20 mouse cellular contexts compared by ENCODE assay signal in the genomic region with DNA sequence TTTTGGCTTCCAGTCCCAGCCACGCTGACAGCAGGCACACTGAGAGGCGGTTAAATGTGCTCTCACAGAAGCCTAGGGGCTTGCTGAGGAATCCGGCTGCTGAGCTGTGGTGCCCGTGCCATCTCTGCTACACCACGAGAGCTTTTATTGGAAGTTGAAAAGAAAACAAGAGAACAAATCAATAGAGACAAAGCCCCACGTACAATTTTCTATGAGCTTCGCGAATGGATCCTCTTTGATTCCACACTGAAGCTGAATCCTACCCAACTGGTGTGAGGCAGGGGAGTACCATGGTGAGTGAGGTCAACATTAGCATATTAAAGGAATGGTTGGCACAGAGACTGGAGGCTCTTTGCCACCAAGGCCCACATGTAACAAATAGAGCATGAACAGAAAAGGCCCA. TPM values are rescaled to one million over a fixed set of nuclear protein-coding genes. Genes with fewer than 3 reads are reported as not detected.
DNase-seq lines count a peak whose midpoint lies in the region; ATAC-seq and TF ChIP-seq lines count a peak whose summit lies in the region.
"Had no signal": no experiment of that assay in that cellular context is flagged by ENCODE, and none has a peak within 500 bp of the region (broad histone marks: within the 10 kb centered on the region; RNA-seq: fewer than 3 reads in every experiment).

No protein-coding gene starts in this region.

- no peak overlapping the region for H3K9ac ChIP-seq in forebrain, embryonic 12.5 days
- no peak overlapping the region for H3K9ac ChIP-seq in forebrain, embryonic 11.5 days (ENCODE audit: low read length)
- H3K9ac ChIP-seq in midbrain, embryonic 13.5 days (replicated peaks), result no peak overlapping the region
- H3K9ac ChIP-seq in midbrain, embryonic 15.5 days, result no peak overlapping the region
- no peak overlapping the region for H3K9ac ChIP-seq in hindbrain, postnatal 0 days (replicated peaks; ENCODE audit: low read length)
- H3K9ac ChIP-seq in stomach, postnatal 0 days (ENCODE audit: low read length), result no peak overlapping the region
- H3K9ac ChIP-seq: embryonic facial prominence, embryonic 15.5 days; liver, embryonic 13.5 days; midbrain, embryonic 12.5 days had no signal

- DNase-seq in forebrain, embryonic 11.5 days (ENCODE audit: low spot score), result no peak
- DNase-seq in brain, adult 2 months (ENCODE audit: low read depth, low spot score), result peak; percentile 39
- DNase-seq in hindbrain, postnatal 0 days (ENCODE audit: low spot score), result peak; percentile 51
- DNase-seq in adipocyte (ENCODE audit: low spot score), result no peak
- no peak for DNase-seq in stomach, postnatal 0 days (ENCODE audit: low spot score)
- DNase-seq: kidney, postnatal 10 days; liver, embryonic 13.5 days; lung, postnatal 10 days; thymus, adult 18-20 months had no signal

- no peak for TF ChIP-seq CTCF in hindbrain, postnatal 0 days (IDR thresholded peaks at IDR 0.05; ENCODE audit: low read depth)
- TF ChIP-seq CTCF in stomach, postnatal 0 days (IDR thresholded peaks at IDR 0.05; ENCODE audit: low read depth), result no peak

- no peaks in the 10 kb centered on the region for H3K27me3 ChIP-seq in forebrain, embryonic 12.5 days
- H3K27me3 ChIP-seq in forebrain, embryonic 11.5 days (ENCODE audit: control insufficient read depth, insufficient read depth, low read length), result no peaks in the 10 kb centered on the region
- H3K27me3 ChIP-seq in midbrain, embryonic 13.5 days, result no peaks in the 10 kb centered on the region
- H3K27me3 ChIP-seq in midbrain, embryonic 15.5 days (replicated peaks), result no peaks in the 10 kb centered on the region
- H3K27me3 ChIP-seq in hindbrain, postnatal 0 days (ENCODE audit: insufficient read depth, low read length), result no peaks in the 10 kb centered on the region
- H3K27me3 ChIP-seq in stomach, postnatal 0 days (ENCODE audit: control insufficient read depth, insufficient read depth, low read length), result no peaks in the 10 kb centered on the region
- H3K27me3 ChIP-seq: embryonic facial prominence, embryonic 15.5 days; liver, embryonic 13.5 days; midbrain, embryonic 12.5 days had no signal

- no peaks in the 10 kb centered on the region for H3K9me3 ChIP-seq in forebrain, embryonic 12.5 days
- no peaks in the 10 kb centered on the region for H3K9me3 ChIP-seq in forebrain, embryonic 11.5 days (ENCODE audit: control insufficient read depth, low read length)
- no peaks in the 10 kb centered on the region; the same call in 1 of the 2 replicates for H3K9me3 ChIP-seq in midbrain, embryonic 13.5 days
- no peaks in the 10 kb centered on the region for H3K9me3 ChIP-seq in midbrain, embryonic 15.5 days
- H3K9me3 ChIP-seq in hindbrain, postnatal 0 days (ENCODE audit: low read length), result no peaks in the 10 kb centered on the region
- no peaks in the 10 kb centered on the region for H3K9me3 ChIP-seq in stomach, postnatal 0 days (ENCODE audit: control insufficient read depth, low read length)
- H3K9me3 ChIP-seq: embryonic facial prominence, embryonic 15.5 days; G1E; liver, embryonic 13.5 days had no signal

- peaks cover 27% of the 10 kb centered on the region for H3K4me1 ChIP-seq in forebrain, embryonic 12.5 days
- H3K4me1 ChIP-seq in forebrain, embryonic 11.5 days (replicated peaks; ENCODE audit: control insufficient read depth, insufficient read depth, low read length), result peaks cover 4% of the 10 kb centered on the region; the same call in 1 of the 2 replicates
- H3K4me1 ChIP-seq in midbrain, embryonic 13.5 days (replicated peaks), result peaks cover 22% of the 10 kb centered on the region
- H3K4me1 ChIP-seq in midbrain, embryonic 15.5 days, result peaks cover 12% of the 10 kb centered on the region
- no peaks in the 10 kb centered on the region for H3K4me1 ChIP-seq in hindbrain, postnatal 0 days (ENCODE audit: insufficient read depth, low read length)
- no peaks in the 10 kb centered on the region for H3K4me1 ChIP-seq in stomach, postnatal 0 days (replicated peaks; ENCODE audit: control insufficient read depth, insufficient read depth)
- H3K4me1 ChIP-seq: embryonic facial prominence, embryonic 15.5 days; liver, embryonic 13.5 days had no signal

- no peak overlapping the region for H3K4me2 ChIP-seq in forebrain, embryonic 12.5 days
- H3K4me2 ChIP-seq in forebrain, embryonic 11.5 days (ENCODE audit: low read depth, low read length, severe bottlenecking), result no peak overlapping the region
- H3K4me2 ChIP-seq in midbrain, embryonic 13.5 days (replicated peaks), result no peak overlapping the region
- no peak overlapping the region for H3K4me2 ChIP-seq in midbrain, embryonic 15.5 days
- H3K4me2 ChIP-seq in hindbrain, postnatal 0 days (ENCODE audit: low read depth, low read length), result no peak overlapping the region
- H3K4me2 ChIP-seq in stomach, postnatal 0 days (replicated peaks; ENCODE audit: low read depth), result no peak overlapping the region
- H3K4me2 ChIP-seq: embryonic facial prominence, embryonic 15.5 days; liver, embryonic 13.5 days; midbrain, embryonic 12.5 days had no signal

- no peak for TF ChIP-seq EP300 in stomach, postnatal 0 days (optimal IDR thresholded peaks at IDR 0.05)

- no peak overlapping the region for H3K27ac ChIP-seq in forebrain, embryonic 12.5 days
- no peak overlapping the region for H3K27ac ChIP-seq in forebrain, embryonic 11.5 days (ENCODE audit: low read depth, low read length)
- no peak overlapping the region for H3K27ac ChIP-seq in midbrain, embryonic 13.5 days
- H3K27ac ChIP-seq in midbrain, embryonic 15.5 days, result no peak overlapping the region
- no peak overlapping the region for H3K27ac ChIP-seq in hindbrain, postnatal 0 days
- no peak overlapping the region for H3K27ac ChIP-seq in stomach, postnatal 0 days (replicated peaks)
- H3K27ac ChIP-seq: embryonic facial prominence, embryonic 15.5 days; liver, embryonic 13.5 days; midbrain, embryonic 12.5 days had no signal

- 0 out of 2 replicates have a peak, but pooled peaks have one; percentile 17 for ATAC-seq in forebrain, embryonic 12.5 days (ENCODE audit: low FRiP score)
- no peak for ATAC-seq in forebrain, embryonic 11.5 days (replicated peaks; ENCODE audit: low FRiP score)
- ATAC-seq in midbrain, embryonic 13.5 days, result peak; percentile 34; the same call in 1 of the 2 replicates
- no peak for ATAC-seq in midbrain, embryonic 15.5 days (replicated peaks)
- ATAC-seq in hindbrain, postnatal 0 days, result peak; percentile 75
- ATAC-seq in stomach, postnatal 0 days (ENCODE audit: low FRiP score, low TSS enrichment), result no peak
- ATAC-seq: intestine, embryonic 16.5 days had no signal

- no peaks in the 10 kb centered on the region for H3K36me3 ChIP-seq in forebrain, embryonic 12.5 days (replicated peaks)
- H3K36me3 ChIP-seq in forebrain, embryonic 11.5 days (ENCODE audit: control insufficient read depth, insufficient read depth, low read length), result no peaks in the 10 kb centered on the region
- no peaks in the 10 kb centered on the region for H3K36me3 ChIP-seq in midbrain, embryonic 13.5 days
- no peaks in the 10 kb centered on the region for H3K36me3 ChIP-seq in midbrain, embryonic 15.5 days (replicated peaks)
- H3K36me3 ChIP-seq in hindbrain, postnatal 0 days (ENCODE audit: insufficient read depth, low read length), result no peaks in the 10 kb centered on the region
- H3K36me3 ChIP-seq in stomach, postnatal 0 days (ENCODE audit: control insufficient read depth, insufficient read depth, low read length), result no peaks in the 10 kb centered on the region
- H3K36me3 ChIP-seq: embryonic facial prominence, embryonic 15.5 days; G1E; liver, embryonic 13.5 days; midbrain, embryonic 12.5 days had no signal

- no peak overlapping the region for H3K4me3 ChIP-seq in forebrain, embryonic 12.5 days (replicated peaks)
- H3K4me3 ChIP-seq in forebrain, embryonic 11.5 days (ENCODE audit: low read depth, low read length), result no peak overlapping the region
- no peak overlapping the region for H3K4me3 ChIP-seq in midbrain, embryonic 13.5 days (replicated peaks)
- no peak overlapping the region for H3K4me3 ChIP-seq in midbrain, embryonic 15.5 days
- H3K4me3 ChIP-seq in hindbrain, postnatal 0 days (ENCODE audit: low read length), result no peak overlapping the region
- no peak overlapping the region for H3K4me3 ChIP-seq in stomach, postnatal 0 days (ENCODE audit: low read depth, low read length)
- H3K4me3 ChIP-seq: embryonic facial prominence, embryonic 15.5 days; liver, embryonic 13.5 days; midbrain, embryonic 12.5 days had no signal

- WGBS in forebrain, embryonic 12.5 days, result 40% methylated on average over 8 of the region's 8 CpGs
- 61% methylated on average over 8 of the region's 8 CpGs for WGBS in forebrain, embryonic 11.5 days
- 42% methylated on average over 8 of the region's 8 CpGs for WGBS in midbrain, embryonic 13.5 days
- WGBS in midbrain, embryonic 15.5 days, result 41% methylated on average over 8 of the region's 8 CpGs
- 21% methylated on average over 8 of the region's 8 CpGs for WGBS in hindbrain, postnatal 0 days
- 69% methylated on average over 8 of the region's 8 CpGs for WGBS in stomach, postnatal 0 days

RNA-seq across cellular contexts. Expression of gene Lrrc66, which starts 31.0 kb away (rescaled TPM):
- polyA plus RNA-seq in forebrain, embryonic 12.5 days (2016; fragmentation: Nextera tagmentation; extraction: Ambion mirVana), result not detected in 2 replicates
- not detected in 2 replicates for polyA plus RNA-seq in forebrain, embryonic 11.5 days (2014; fragmentation: Nextera tagmentation; extraction: Ambion mirVana)
- not detected in 2 replicates for polyA plus RNA-seq in midbrain, embryonic 13.5 days (2015; fragmentation: Nextera tagmentation; extraction: Ambion mirVana)
- not detected in 2 replicates for polyA plus RNA-seq in midbrain, embryonic 15.5 days (2015; fragmentation: Nextera tagmentation; extraction: Ambion mirVana)
- not detected in 2 replicates for total RNA-seq in hindbrain, postnatal 0 days (2014; rRNA removed)
- not detected in 2 replicates for polyA plus RNA-seq in hindbrain, postnatal 0 days (2015; fragmentation: Nextera tagmentation; extraction: Ambion mirVana)
- polyA plus RNA-seq in stomach, postnatal 0 days (2015; fragmentation: Nextera tagmentation; extraction: Ambion mirVana), result 3.0 and 3.5 TPM in 2 replicates
- total RNA-seq: left cerebral cortex, postnatal 25 days had no signal
- polyA plus RNA-seq: C2C12; embryonic facial prominence, embryonic 15.5 days; midbrain, embryonic 12.5 days had no signal

RNA-seq across cellular contexts. Expression of gene Sgcb, which starts 46.2 kb away (rescaled TPM):
- polyA plus RNA-seq in forebrain, embryonic 12.5 days (2016; fragmentation: Nextera tagmentation; extraction: Ambion mirVana), result 19.2 and 22.1 TPM in 2 replicates
- 19.9 and 20.5 TPM in 2 replicates for polyA plus RNA-seq in forebrain, embryonic 11.5 days (2014; fragmentation: Nextera tagmentation; extraction: Ambion mirVana)
- polyA plus RNA-seq in midbrain, embryonic 13.5 days (2015; fragmentation: Nextera tagmentation; extraction: Ambion mirVana), result 23.8 and 25.9 TPM in 2 replicates
- 35.8 and 36.6 TPM in 2 replicates for polyA plus RNA-seq in midbrain, embryonic 15.5 days (2015; fragmentation: Nextera tagmentation; extraction: Ambion mirVana)
- 15.3 and 19.2 TPM in 2 replicates for total RNA-seq in hindbrain, postnatal 0 days (2014; rRNA removed)
- 54.5 and 58.4 TPM in 2 replicates for polyA plus RNA-seq in hindbrain, postnatal 0 days (2015; fragmentation: Nextera tagmentation; extraction: Ambion mirVana)
- 12.4 and 12.7 TPM in 2 replicates for polyA plus RNA-seq in stomach, postnatal 0 days (2015; fragmentation: Nextera tagmentation; extraction: Ambion mirVana)

RNA-seq across cellular contexts. Expression of gene Spata18, which starts 49.8 kb away (rescaled TPM):
- 0.13 TPM in 1 of 2 replicates, not detected in the other for polyA plus RNA-seq in forebrain, embryonic 12.5 days (2016; fragmentation: Nextera tagmentation; extraction: Ambion mirVana)
- 0.32 and 0.36 TPM in 2 replicates for polyA plus RNA-seq in forebrain, embryonic 11.5 days (2014; fragmentation: Nextera tagmentation; extraction: Ambion mirVana)
- polyA plus RNA-seq in midbrain, embryonic 13.5 days (2015; fragmentation: Nextera tagmentation; extraction: Ambion mirVana), result 0.14 and 0.22 TPM in 2 replicates
- 0.30 and 0.52 TPM in 2 replicates for polyA plus RNA-seq in midbrain, embryonic 15.5 days (2015; fragmentation: Nextera tagmentation; extraction: Ambion mirVana)
- 1.2 and 1.4 TPM in 2 replicates for total RNA-seq in hindbrain, postnatal 0 days (2014; rRNA removed)
- 0.83 and 1.1 TPM in 2 replicates for polyA plus RNA-seq in hindbrain, postnatal 0 days (2015; fragmentation: Nextera tagmentation; extraction: Ambion mirVana)
- 0.19 TPM in 1 of 2 replicates, not detected in the other for polyA plus RNA-seq in stomach, postnatal 0 days (2015; fragmentation: Nextera tagmentation; extraction: Ambion mirVana)
- total RNA-seq: common myeloid progenitor, adult 5-6 weeks; G1E; granulocyte monocyte progenitor cell, adult 5-6 weeks had no signal
- polyA plus RNA-seq: C2C12; G1E; liver, embryonic 13.5 days had no signal

Comparison
In these comparisons a context has a peak if more than half of its experiments do, and no peak if none do; other contexts are left out.
1. ATAC-seq: peak in forebrain, embryonic 12.5 days (single experiment), midbrain, embryonic 13.5 days (single experiment) and hindbrain, postnatal 0 days (single experiment); none in forebrain, embryonic 11.5 days (single experiment), midbrain, embryonic 15.5 days (single experiment) and stomach, postnatal 0 days (single experiment).
2. DNase-seq: peak in brain, adult 2 months (single experiment) and hindbrain, postnatal 0 days (single experiment); none in forebrain, embryonic 11.5 days (single experiment), adipocyte (single experiment) and stomach, postnatal 0 days (single experiment).